Comparison of ENCODE assay signal across 8 mouse cellular contexts in genomic region chr7:3666921-3667391, GRCm38 (mm10). TPM values are rescaled to one million over a fixed set of nuclear protein-coding genes. Genes with fewer than 3 reads are reported as not detected.
A peak's percentile ranks its signal among the peaks of the same experiment; 100 is the strongest.
DNase-seq lines count a peak whose midpoint lies in the region; ATAC-seq and TF ChIP-seq lines count a peak whose summit lies in the region.

No protein-coding gene starts in this region.

- TF ChIP-seq RAD21 in MEL (IDR thresholded peaks at IDR 0.05; ENCODE audit: low read depth, low read length): no peak; the same call in 1 of the 2 replicates

- DNase-seq in hindbrain, embryonic 10.5 days (ENCODE audit: low spot score): no peak
- DNase-seq in hindbrain, embryonic 11.5 days (ENCODE audit: low spot score): no peak
- peak; percentile 86 for DNase-seq in MEL (ENCODE audit: low read depth, low spot score)
- DNase-seq in liver, postnatal 0 days: no peak
- DNase-seq in natural killer cell, adult 2 months (ENCODE audit: low spot score in 2 of 2): no peak
- no peak for DNase-seq in left cerebral cortex, adult 2 months (ENCODE audit: extremely low spot score in 1 of 2, low spot score in 2 of 2)

- no peak for ATAC-seq in hindbrain, embryonic 11.5 days (ENCODE audit: low FRiP score)
- no peak for ATAC-seq in liver, postnatal 0 days
- ATAC-seq in inflammation-experienced regulatory T-cells, adult 6 months: no peak

- H3K27ac ChIP-seq in hindbrain, embryonic 10.5 days: no peak overlapping the region
- H3K27ac ChIP-seq in hindbrain, embryonic 11.5 days (ENCODE audit: low read depth, low read length): no peak overlapping the region
- H3K27ac ChIP-seq in MEL (ENCODE audit: control insufficient read depth, low read depth, low read length): peak overlapping the region; percentile 86
- H3K27ac ChIP-seq in embryonic fibroblast, embryonic 13.5 days (ENCODE audit: insufficient read depth, low read length): no peak overlapping the region
- peak overlapping the region; percentile 18; the same call in 1 of the 2 replicates for H3K27ac ChIP-seq in liver, postnatal 0 days (ENCODE audit: low read depth)
- H3K27ac ChIP-seq in left cerebral cortex, adult 2 months: no peak overlapping the region

- peak overlapping the region; percentile 21 for H3K4me3 ChIP-seq in hindbrain, embryonic 10.5 days
- H3K4me3 ChIP-seq in hindbrain, embryonic 11.5 days (ENCODE audit: low read depth, low read length): no peak overlapping the region
- H3K4me3 ChIP-seq in MEL (ENCODE audit: control insufficient read depth in 1 of 2, insufficient read depth in 1 of 2, low read depth in 2 of 2, low read length in 2 of 2): peak overlapping the region; percentile 62 to 69
- H3K4me3 ChIP-seq in embryonic fibroblast, embryonic 13.5 days (ENCODE audit: insufficient read depth, low read length): no peak overlapping the region
- peak overlapping the region; percentile 80 for H3K4me3 ChIP-seq in liver, postnatal 0 days (ENCODE audit: low read depth, low read length)
- H3K4me3 ChIP-seq in left cerebral cortex, adult 2 months: no peak overlapping the region

- H3K4me1 ChIP-seq in hindbrain, embryonic 10.5 days (replicated peaks): peaks cover 30% of the 10 kb centered on the region
- no peaks in the 10 kb centered on the region for H3K4me1 ChIP-seq in hindbrain, embryonic 11.5 days (replicated peaks; ENCODE audit: control insufficient read depth, insufficient read depth, low read length)
- peaks cover 0 to 8% of the 10 kb centered on the region in 2 experiments; a peak in 2 of 4 replicates for H3K4me1 ChIP-seq in MEL (ENCODE audit: control insufficient read depth in 1 of 2, insufficient read depth in 2 of 2, low read length in 2 of 2)
- H3K4me1 ChIP-seq in embryonic fibroblast, embryonic 13.5 days (ENCODE audit: control insufficient read depth, insufficient read depth, low read length): peaks cover 2% of the 10 kb centered on the region; the same call in 1 of the 2 replicates
- H3K4me1 ChIP-seq in liver, postnatal 0 days (ENCODE audit: insufficient read depth): peaks cover 19% of the 10 kb centered on the region

- TF ChIP-seq EP300 in MEL (IDR thresholded peaks at IDR 0.05; ENCODE audit: low read depth in 1 of 2, low read length in 2 of 2): no peak; a peak in 1 of 4 replicates
- no peak for TF ChIP-seq EP300 in liver, postnatal 0 days (IDR thresholded peaks at IDR 0.05; ENCODE audit: low read depth)

- peak; percentile 40 to 64; a peak in 3 of 4 replicates for TF ChIP-seq POLR2A in MEL (IDR thresholded peaks at IDR 0.05; ENCODE audit: control insufficient read depth in 1 of 2, insufficient read depth in 1 of 2, low read depth in 1 of 2, low read length in 2 of 2, poor library complexity in 1 of 2)
- 0 out of 2 replicates have a peak, but pooled peaks have one; percentile 8 for TF ChIP-seq POLR2A in embryonic fibroblast, embryonic 13.5 days (IDR thresholded peaks at IDR 0.05; ENCODE audit: low read depth, low read length)

- intact Hi-C loops in left cerebral cortex, adult 2 months (cut with DNase I): no loop called here

- peaks cover 18% of the 10 kb centered on the region for H3K36me3 ChIP-seq in hindbrain, embryonic 10.5 days
- H3K36me3 ChIP-seq in hindbrain, embryonic 11.5 days (ENCODE audit: control insufficient read depth, insufficient read depth, low read length): peaks cover 5% of the 10 kb centered on the region; the same call in 1 of the 2 replicates
- H3K36me3 ChIP-seq in MEL (ENCODE audit: control insufficient read depth in 1 of 2, insufficient read depth in 2 of 2, low read length in 2 of 2): peaks cover 1 to 6% of the 10 kb centered on the region in 2 experiments; a peak in 3 of 4 replicates
- H3K36me3 ChIP-seq in liver, postnatal 0 days (replicated peaks; ENCODE audit: insufficient read depth, low read length): peaks cover 17% of the 10 kb centered on the region

- 18% methylated on average over 14 of the region's 14 CpGs for whole genome bisulfite sequencing in hindbrain, embryonic 10.5 days
- 20% methylated on average over 14 of the region's 14 CpGs for WGBS in hindbrain, embryonic 11.5 days
- 30% methylated on average over 14 of the region's 14 CpGs for WGBS in liver, postnatal 0 days (ENCODE audit: insufficient replicate concordance)

- H3K27me3 ChIP-seq in hindbrain, embryonic 10.5 days (ENCODE audit: insufficient read depth, poor library complexity, severe bottlenecking): no peaks in the 10 kb centered on the region
- H3K27me3 ChIP-seq in hindbrain, embryonic 11.5 days (ENCODE audit: control insufficient read depth, insufficient read depth, low read length): no peaks in the 10 kb centered on the region
- H3K27me3 ChIP-seq in MEL (ENCODE audit: control insufficient read depth in 1 of 2, insufficient read depth in 2 of 2, low read length in 2 of 2): no peaks in the 10 kb centered on the region
- no peaks in the 10 kb centered on the region for H3K27me3 ChIP-seq in liver, postnatal 0 days (ENCODE audit: insufficient read depth, low read length)

- H3K9me3 ChIP-seq in hindbrain, embryonic 10.5 days: no peaks in the 10 kb centered on the region
- no peaks in the 10 kb centered on the region for H3K9me3 ChIP-seq in hindbrain, embryonic 11.5 days (ENCODE audit: control insufficient read depth, low read length)
- H3K9me3 ChIP-seq in MEL (replicated peaks; ENCODE audit: insufficient read depth, low read length): no peaks in the 10 kb centered on the region
- H3K9me3 ChIP-seq in liver, postnatal 0 days (ENCODE audit: low read length): no peaks in the 10 kb centered on the region

- H3K4me2 ChIP-seq in hindbrain, embryonic 11.5 days (replicated peaks; ENCODE audit: low read depth, low read length): no peak overlapping the region
- peak overlapping the region; percentile 91 for H3K4me2 ChIP-seq in liver, postnatal 0 days (ENCODE audit: low read depth, low read length)

- H3K9ac ChIP-seq in hindbrain, embryonic 11.5 days (ENCODE audit: low read depth, low read length): no peak overlapping the region
- H3K9ac ChIP-seq in MEL (ENCODE audit: control insufficient read depth, low read depth, low read length, poor library complexity, severe bottlenecking): peak overlapping the region; percentile 66
- H3K9ac ChIP-seq in liver, postnatal 0 days (replicated peaks): peak overlapping the region; percentile 48; the same call in 1 of the 2 replicates

- peak; percentile 25 to 46 (median 40); a peak in 5 of 6 replicates for TF ChIP-seq CTCF in MEL (IDR thresholded peaks at IDR 0.05 in 2 of 3, conservative IDR thresholded peaks at IDR 0.05 in 1 of 3; ENCODE audit: control insufficient read depth in 1 of 3, insufficient read depth in 1 of 3, low read depth in 2 of 3, low read length in 3 of 3, poor library complexity in 1 of 3, severe bottlenecking in 1 of 3)
- TF ChIP-seq CTCF in embryonic fibroblast, embryonic 13.5 days (IDR thresholded peaks at IDR 0.05; ENCODE audit: borderline replicate concordance, insufficient read depth, low read length): no peak
- peak; percentile 35 for TF ChIP-seq CTCF in liver, postnatal 0 days (IDR thresholded peaks at IDR 0.05; ENCODE audit: low read depth)
- no peak; the same call in none of the 2 replicates for TF ChIP-seq CTCF in left cerebral cortex, adult 2 months (IDR thresholded peaks at IDR 0.05)

- H3K79me2 ChIP-seq in MEL (ENCODE audit: control insufficient read depth, insufficient read depth, low read length, poor library complexity): peaks cover 14% of the 10 kb centered on the region

RNA-seq across cellular contexts. Expression of gene Leng1, which starts 1.3 kb away (rescaled TPM):
- 19.4 and 23.0 TPM in 2 replicates for polyA plus RNA-seq in hindbrain, embryonic 10.5 days (2016; fragmentation: Nextera tagmentation; extraction: Ambion mirVana)
- 16.4 and 20.9 TPM in 2 replicates for polyA plus RNA-seq in hindbrain, embryonic 11.5 days (2014; fragmentation: Nextera tagmentation; extraction: Ambion mirVana)
- 8.3 and 11.0 TPM in 2 replicates for total RNA-seq in MEL (2012; rRNA removed)
- 10 to 100 TPM in 1 of 2 experiments, not detected in 1; 11.3 TPM for polyA plus RNA-seq in MEL (2012; ENCODE audit: insufficient read depth in 1 of 2, insufficient read length in 2 of 2, low read depth in 1 of 2, low replicate concordance in 2 of 2, missing spikeins in 1 of 2)
- polyA plus RNA-seq in embryonic fibroblast, embryonic 13.5 days (2011; ENCODE audit: insufficient read length, low read depth, missing spikeins): 8.0 and 9.8 TPM in 2 replicates
- 7.0 and 7.8 TPM in 2 replicates for polyA plus RNA-seq in liver, postnatal 0 days (2015; fragmentation: Nextera tagmentation; extraction: Ambion mirVana)
- 1 to 10 TPM; 5.4 to 6.1 TPM for total RNA-seq in left cerebral cortex, adult 2 months (2021)
- polyA plus RNA-seq in inflammation-experienced regulatory T-cells, adult 6 months (2017; shearing (Covaris generic)): 1 to 10 TPM; 4.8 to 6.9 (median 6.0) TPM

RNA-seq across cellular contexts. Expression of gene Tmc4, which starts 10.4 kb away (rescaled TPM):
- polyA plus RNA-seq in hindbrain, embryonic 10.5 days (2016; fragmentation: Nextera tagmentation; extraction: Ambion mirVana): 3.5 and 5.8 TPM in 2 replicates
- 3.0 and 4.4 TPM in 2 replicates for polyA plus RNA-seq in hindbrain, embryonic 11.5 days (2014; fragmentation: Nextera tagmentation; extraction: Ambion mirVana)
- 2.0 and 2.7 TPM in 2 replicates for total RNA-seq in MEL (2012; rRNA removed)
- polyA plus RNA-seq in MEL (2012; ENCODE audit: insufficient read depth in 1 of 2, insufficient read length in 2 of 2, low read depth in 1 of 2, low replicate concordance in 2 of 2, missing spikeins in 1 of 2): 10 to 100 TPM in 1 of 2 experiments, not detected in 1; 16.8 TPM
- 10.5 and 10.7 TPM in 2 replicates for polyA plus RNA-seq in embryonic fibroblast, embryonic 13.5 days (2011; ENCODE audit: insufficient read length, low read depth, missing spikeins)
- 4.7 and 5.0 TPM in 2 replicates for polyA plus RNA-seq in liver, postnatal 0 days (2015; fragmentation: Nextera tagmentation; extraction: Ambion mirVana)
- 10 to 100 TPM in 1 of 2 experiments, 1 to 10 TPM in 1; 7.4 to 14.6 TPM for total RNA-seq in left cerebral cortex, adult 2 months (2021)
- polyA plus RNA-seq in inflammation-experienced regulatory T-cells, adult 6 months (2017; shearing (Covaris generic)): 10 to 100 TPM in 1 of 3 experiments, 1 to 10 TPM in 2; 5.5 to 14.4 (median 8.9) TPM

RNA-seq across cellular contexts. Expression of gene Cnot3, which starts 21.9 kb away (rescaled TPM):
- 79.6 and 80.4 TPM in 2 replicates for polyA plus RNA-seq in hindbrain, embryonic 10.5 days (2016; fragmentation: Nextera tagmentation; extraction: Ambion mirVana)
- polyA plus RNA-seq in hindbrain, embryonic 11.5 days (2014; fragmentation: Nextera tagmentation; extraction: Ambion mirVana): 50.9 and 58.3 TPM in 2 replicates
- total RNA-seq in MEL (2012; rRNA removed): 16.9 and 17.4 TPM in 2 replicates
- 100 to 1,000 TPM in 1 of 2 experiments, 10 to 100 TPM in 1; 86.6 to 118 TPM for polyA plus RNA-seq in MEL (2012; ENCODE audit: insufficient read depth in 1 of 2, insufficient read length in 2 of 2, low read depth in 1 of 2, low replicate concordance in 2 of 2, missing spikeins in 1 of 2)
- 68.8 and 82.0 TPM in 2 replicates for polyA plus RNA-seq in embryonic fibroblast, embryonic 13.5 days (2011; ENCODE audit: insufficient read length, low read depth, missing spikeins)
- 12.9 and 13.7 TPM in 2 replicates for polyA plus RNA-seq in liver, postnatal 0 days (2015; fragmentation: Nextera tagmentation; extraction: Ambion mirVana)
- 10 to 100 TPM; 52.4 to 54.3 TPM for total RNA-seq in left cerebral cortex, adult 2 months (2021)
- 10 to 100 TPM; 30.0 to 47.0 (median 45.2) TPM for polyA plus RNA-seq in inflammation-experienced regulatory T-cells, adult 6 months (2017; shearing (Covaris generic))

RNA-seq across cellular contexts. Expression of gene Tsen34, which starts 25.7 kb away (rescaled TPM):
- polyA plus RNA-seq in hindbrain, embryonic 10.5 days (2016; fragmentation: Nextera tagmentation; extraction: Ambion mirVana): 269 and 282 TPM in 2 replicates
- 204 and 207 TPM in 2 replicates for polyA plus RNA-seq in hindbrain, embryonic 11.5 days (2014; fragmentation: Nextera tagmentation; extraction: Ambion mirVana)
- 16.0 and 17.1 TPM in 2 replicates for total RNA-seq in MEL (2012; rRNA removed)
- 10 to 100 TPM in 1 of 2 experiments, not detected in 1; 21.7 TPM for polyA plus RNA-seq in MEL (2012; ENCODE audit: insufficient read depth in 1 of 2, insufficient read length in 2 of 2, low read depth in 1 of 2, low replicate concordance in 2 of 2, missing spikeins in 1 of 2)
- 81.5 and 85.6 TPM in 2 replicates for polyA plus RNA-seq in embryonic fibroblast, embryonic 13.5 days (2011; ENCODE audit: insufficient read length, low read depth, missing spikeins)
- polyA plus RNA-seq in liver, postnatal 0 days (2015; fragmentation: Nextera tagmentation; extraction: Ambion mirVana): 46.1 and 50.9 TPM in 2 replicates
- total RNA-seq in left cerebral cortex, adult 2 months (2021): 10 to 100 TPM; 77.0 to 79.0 TPM
- polyA plus RNA-seq in inflammation-experienced regulatory T-cells, adult 6 months (2017; shearing (Covaris generic)): 1 to 10 TPM; 7.0 to 9.4 (median 9.1) TPM

RNA-seq across cellular contexts. Expression of gene Mboat7, which starts 26.4 kb away (rescaled TPM):
- polyA plus RNA-seq in hindbrain, embryonic 10.5 days (2016; fragmentation: Nextera tagmentation; extraction: Ambion mirVana): 38.9 and 39.2 TPM in 2 replicates
- 22.2 and 25.1 TPM in 2 replicates for polyA plus RNA-seq in hindbrain, embryonic 11.5 days (2014; fragmentation: Nextera tagmentation; extraction: Ambion mirVana)
- total RNA-seq in MEL (2012; rRNA removed): 31.1 and 33.9 TPM in 2 replicates
- polyA plus RNA-seq in MEL (2012; ENCODE audit: insufficient read depth in 1 of 2, insufficient read length in 2 of 2, low read depth in 1 of 2, low replicate concordance in 2 of 2, missing spikeins in 1 of 2): 100 to 1,000 TPM in 1 of 2 experiments, not detected in 1; 113 TPM
- polyA plus RNA-seq in embryonic fibroblast, embryonic 13.5 days (2011; ENCODE audit: insufficient read length, low read depth, missing spikeins): 82.2 and 94.6 TPM in 2 replicates
- 14.8 and 16.1 TPM in 2 replicates for polyA plus RNA-seq in liver, postnatal 0 days (2015; fragmentation: Nextera tagmentation; extraction: Ambion mirVana)
- total RNA-seq in left cerebral cortex, adult 2 months (2021): 100 to 1,000 TPM; 235 to 238 TPM
- 10 to 100 TPM; 19.1 to 30.5 (median 20.5) TPM for polyA plus RNA-seq in inflammation-experienced regulatory T-cells, adult 6 months (2017; shearing (Covaris generic))

Comparison
In these comparisons a context has a peak if more than half of its experiments do, and no peak if none do; other contexts are left out.
1. H3K4me3 ChIP-seq: peak in hindbrain, embryonic 10.5 days (single experiment), MEL (2 of 2) and liver, postnatal 0 days (single experiment); none in hindbrain, embryonic 11.5 days (single experiment), embryonic fibroblast, embryonic 13.5 days (single experiment) and left cerebral cortex, adult 2 months (single experiment).
2. H3K27ac ChIP-seq: peak in MEL (single experiment) and liver, postnatal 0 days (single experiment); none in hindbrain, embryonic 10.5 days (single experiment), hindbrain, embryonic 11.5 days (single experiment), embryonic fibroblast, embryonic 13.5 days (single experiment) and left cerebral cortex, adult 2 months (single experiment).
3. CTCF ChIP-seq: peak in MEL (3 of 3) and liver, postnatal 0 days (single experiment); none in embryonic fibroblast, embryonic 13.5 days (single experiment) and left cerebral cortex, adult 2 months (single experiment).